Mouse (Mus musculus): ENCODE results near the gene Ptprcap. TPM values are rescaled to one million over a fixed set of nuclear protein-coding genes. Genes with fewer than 3 reads are reported as not detected.

Ptprcap gene
- polyA plus RNA-seq, 2 experiments = 7.0 to 7.8 TPM

DNA sequence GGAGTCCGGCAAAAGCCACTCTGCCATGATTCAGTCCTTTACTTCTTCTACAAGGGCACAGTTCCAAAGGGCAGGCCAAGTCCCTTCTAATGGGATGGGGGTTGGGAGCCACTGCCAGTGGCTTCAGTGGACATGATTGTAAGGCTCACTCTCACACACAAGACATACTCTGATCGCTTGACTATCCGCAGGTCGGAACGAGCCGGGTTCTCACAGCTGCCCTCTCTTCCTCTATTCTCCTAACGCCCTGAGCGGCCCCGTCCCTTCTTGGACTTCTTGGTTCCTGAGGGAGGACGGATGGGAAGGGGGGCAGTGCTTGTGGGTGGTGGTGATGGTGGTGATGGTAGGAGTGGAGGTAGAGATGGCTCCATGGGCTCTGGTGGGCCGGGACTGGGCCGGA lies 3.4 kb downstream of the Ptprcap start:
- DNase-seq (ENCODE audit: low spot score) = no peak
- no peak for ATAC-seq (ENCODE audit: low FRiP score, low read depth)
- Histone ChIP-seq H3K4me1 (ENCODE audit: control insufficient read depth, insufficient read depth, low read length) (no peaks in the 10 kb centered on the region), H3K4me2 (replicated peaks; ENCODE audit: low read depth, low read length, severe bottlenecking) (no peak overlapping the region), H3K9ac (ENCODE audit: low read depth, low read length, severe bottlenecking) (no peak overlapping the region), H3K9me3 (ENCODE audit: control insufficient read depth, low read length) (no peaks in the 10 kb centered on the region), H3K27me3 (ENCODE audit: control insufficient read depth, insufficient read depth, low read length) (no peaks in the 10 kb centered on the region), H3K27ac (replicated peaks; ENCODE audit: low read depth, low read length) (no peak overlapping the region), H3K36me3 (ENCODE audit: control insufficient read depth, insufficient read depth, low read length) (peaks cover 69% of the 10 kb centered on the region), H3K4me3 (replicated peaks; ENCODE audit: low read length) (no peak overlapping the region)
- no peak for TF ChIP-seq POLR2A (IDR thresholded peaks at IDR 0.05; ENCODE audit: borderline replicate concordance, extremely low read depth, insufficient read depth, insufficient read length)
- 92% methylated on average over 12 of the region's 12 CpGs for WGBS

- DNase-seq (ENCODE audit: low spot score) = no peak
- no peak for TF ChIP-seq POLR2A (IDR thresholded peaks at IDR 0.05; ENCODE audit: borderline replicate concordance, extremely low read depth, insufficient read depth, insufficient read length)
- Histone ChIP-seq H3K36me3 (ENCODE audit: control insufficient read depth, insufficient read depth, low read length) (peaks cover 58% of the 10 kb centered on the region), H3K4me2 (replicated peaks; ENCODE audit: low read depth, low read length, severe bottlenecking) (no peak overlapping the region), H3K9ac (ENCODE audit: low read depth, low read length, severe bottlenecking) (no peak overlapping the region), H3K9me3 (ENCODE audit: control insufficient read depth, low read length) (no peaks in the 10 kb centered on the region), H3K27me3 (ENCODE audit: control insufficient read depth, insufficient read depth, low read length) (no peaks in the 10 kb centered on the region), H3K27ac (replicated peaks; ENCODE audit: low read depth, low read length) (no peak overlapping the region), H3K4me1 (ENCODE audit: control insufficient read depth, insufficient read depth, low read length) (peaks cover 12% of the 10 kb centered on the region), H3K4me3 (replicated peaks; ENCODE audit: low read length) (no peak overlapping the region)
- 91% methylated on average over 8 of the region's 8 CpGs for WGBS
- no peak for ATAC-seq (ENCODE audit: low FRiP score, low read depth)
These were observed 5.6 kb downstream of the Ptprcap start for GRCm38 (mm10) chr19:4159049-4159448.

GRCm38 (mm10) chr19:4162646-4163542 lies 9.5 kb downstream of the Ptprcap start, which contains the start of gene Rps6kb2:
Gene Rps6kb2 (minus strand): TSS chr19:4163354.
- DNase-seq (ENCODE audit: low spot score) (peak; percentile 99), ATAC-seq (ENCODE audit: low FRiP score, low read depth) (peak; percentile 91)
- H3K4me1 ChIP-seq (ENCODE audit: control insufficient read depth, insufficient read depth, low read length) = peaks cover 12% of the 10 kb centered on the region
- peak within 1 kb of the TSS; percentile 70 for H3K4me3 ChIP-seq (replicated peaks; ENCODE audit: low read length)
- peak within 1 kb of the TSS; percentile 89 for H3K4me2 ChIP-seq (replicated peaks; ENCODE audit: low read depth, low read length, severe bottlenecking)
- peak; percentile 39; the same call in 1 of the 2 replicates for TF ChIP-seq POLR2A (IDR thresholded peaks at IDR 0.05; ENCODE audit: borderline replicate concordance, extremely low read depth, insufficient read depth, insufficient read length)
- peaks cover 33% of the 10 kb centered on the region for H3K36me3 ChIP-seq (ENCODE audit: control insufficient read depth, insufficient read depth, low read length)
- 8% methylated on average over 42 of the region's 42 CpGs for WGBS
- no peaks in the 10 kb centered on the region for H3K27me3 ChIP-seq (ENCODE audit: control insufficient read depth, insufficient read depth, low read length)
- peak within 1 kb of the TSS; percentile 70 for H3K27ac ChIP-seq (replicated peaks; ENCODE audit: low read depth, low read length)
- peak within 1 kb of the TSS; percentile 77 for H3K9ac ChIP-seq (ENCODE audit: low read depth, low read length, severe bottlenecking)
- H3K9me3 ChIP-seq (ENCODE audit: control insufficient read depth, low read length) = no peaks in the 10 kb centered on the region

- Histone ChIP-seq H3K36me3 (ENCODE audit: control insufficient read depth, insufficient read depth, low read length) (peaks cover 27% of the 10 kb centered on the region), H3K27me3 (ENCODE audit: control insufficient read depth, insufficient read depth, low read length) (no peaks in the 10 kb centered on the region), H3K4me2 (replicated peaks; ENCODE audit: low read depth, low read length, severe bottlenecking) (peak overlapping the region; percentile 89), H3K9ac (ENCODE audit: low read depth, low read length, severe bottlenecking) (peak overlapping the region; percentile 77), H3K9me3 (ENCODE audit: control insufficient read depth, low read length) (no peaks in the 10 kb centered on the region), H3K4me3 (replicated peaks; ENCODE audit: low read length) (peak overlapping the region; percentile 70), H3K4me1 (ENCODE audit: control insufficient read depth, insufficient read depth, low read length) (peaks cover 12% of the 10 kb centered on the region), H3K27ac (replicated peaks; ENCODE audit: low read depth, low read length) (peak overlapping the region; percentile 70)
- no peak for TF ChIP-seq POLR2A (IDR thresholded peaks at IDR 0.05; ENCODE audit: borderline replicate concordance, extremely low read depth, insufficient read depth, insufficient read length)
- DNase-seq (ENCODE audit: low spot score) (no peak), ATAC-seq (ENCODE audit: low FRiP score, low read depth) (peak; percentile 27)
- WGBS = 40% methylated on average over 4 of the region's 4 CpGs
These were observed 10.1 kb downstream of the Ptprcap start for GRCm38 (mm10) chr19:4163543-4163887.

- Histone ChIP-seq H3K4me3 (replicated peaks; ENCODE audit: low read length) (no peak overlapping the region), H3K27me3 (ENCODE audit: control insufficient read depth, insufficient read depth, low read length) (no peaks in the 10 kb centered on the region), H3K27ac (replicated peaks; ENCODE audit: low read depth, low read length) (no peak overlapping the region), H3K4me1 (ENCODE audit: control insufficient read depth, insufficient read depth, low read length) (peaks cover 12% of the 10 kb centered on the region), H3K36me3 (ENCODE audit: control insufficient read depth, insufficient read depth, low read length) (peaks cover 21% of the 10 kb centered on the region), H3K9ac (ENCODE audit: low read depth, low read length, severe bottlenecking) (no peak overlapping the region), H3K9me3 (ENCODE audit: control insufficient read depth, low read length) (no peaks in the 10 kb centered on the region), H3K4me2 (replicated peaks; ENCODE audit: low read depth, low read length, severe bottlenecking) (peak overlapping the region; percentile 89; the same call in 1 of the 2 replicates)
- 85% methylated on average over 3 of the region's 3 CpGs for WGBS
- DNase-seq (ENCODE audit: low spot score) (no peak), ATAC-seq (ENCODE audit: low FRiP score, low read depth) (no peak)
- no peak for TF ChIP-seq POLR2A (IDR thresholded peaks at IDR 0.05; ENCODE audit: borderline replicate concordance, extremely low read depth, insufficient read depth, insufficient read length)
These were observed 10.7 kb downstream of the Ptprcap start for GRCm38 (mm10) chr19:4164100-4164499.

Data from limb, embryonic 14.5 days (tissue).